Mouse (Mus musculus): ENCODE results near the gene Platr17. TPM values are rescaled to one million over a fixed set of nuclear protein-coding genes. Genes with fewer than 3 reads are reported as not detected.
"Not testable (repeated sequence)": the region's sequence is repeated elsewhere in the genome, so short reads cannot be mapped to it uniquely, and the experiment has no call there.

Gene Platr17
- polyA plus RNA-seq, 1 experiment from 2014 or later = 0.18 TPM

DNA sequence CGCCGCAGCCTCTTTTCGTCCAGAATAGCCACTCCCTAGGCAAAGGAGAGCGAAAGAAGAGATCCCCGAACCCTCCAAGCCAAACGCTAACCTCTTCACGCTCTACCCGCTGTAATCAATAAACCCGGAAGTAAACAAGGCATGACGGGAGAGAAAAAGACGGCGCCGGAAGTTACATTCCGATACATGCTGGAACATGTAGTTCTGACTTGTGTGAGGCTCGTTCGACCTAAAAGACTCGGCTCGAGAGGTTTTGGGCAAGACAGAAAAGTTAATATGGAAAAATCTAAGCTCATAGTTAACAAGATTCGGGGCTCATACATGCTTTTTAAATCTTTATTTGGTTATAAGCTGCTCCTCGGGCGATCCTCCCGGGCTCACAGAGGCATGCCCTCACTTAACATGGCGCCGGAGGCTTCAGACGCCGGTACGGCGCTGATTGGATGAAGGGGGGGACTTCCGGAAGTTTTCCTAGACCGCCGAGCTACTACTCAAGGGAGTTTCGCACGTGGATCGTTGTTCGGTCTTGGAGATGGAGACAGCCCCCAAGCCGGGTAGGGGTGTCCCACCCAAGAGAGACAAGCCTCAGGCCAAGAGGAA lies 35.4 kb downstream of the Platr17 start, which contains the start of the genes Pfdn6 and Wdr46:
Pfdn6 (minus strand) TSS at position 138 of the 600 bp plus-strand sequence.
Wdr46 (plus strand) TSS at position 455 of the 600 bp plus-strand sequence.
- H3K27ac ChIP-seq = peak within 1 kb of the TSS; percentile 18; the same call in 1 of the 2 replicates
- no peaks in the 10 kb centered on the region for H3K9me3 ChIP-seq
- H3K4me3 ChIP-seq (replicated peaks) = peak within 1 kb of the TSS; percentile 83
- WGBS = under 1% methylated on average over 36 of the region's 36 CpGs
- peak within 1 kb of the TSS; percentile 93 for H3K4me2 ChIP-seq (replicated peaks)
- H3K9ac ChIP-seq = peak within 1 kb of the TSS; percentile 77
- H3K27me3 ChIP-seq (replicated peaks) = no peaks in the 10 kb centered on the region
- H3K36me3 ChIP-seq = peaks cover 26% of the 10 kb centered on the region
- H3K4me1 ChIP-seq (replicated peaks) = peaks cover 22% of the 10 kb centered on the region
- ATAC-seq = peak; percentile 94

DNA sequence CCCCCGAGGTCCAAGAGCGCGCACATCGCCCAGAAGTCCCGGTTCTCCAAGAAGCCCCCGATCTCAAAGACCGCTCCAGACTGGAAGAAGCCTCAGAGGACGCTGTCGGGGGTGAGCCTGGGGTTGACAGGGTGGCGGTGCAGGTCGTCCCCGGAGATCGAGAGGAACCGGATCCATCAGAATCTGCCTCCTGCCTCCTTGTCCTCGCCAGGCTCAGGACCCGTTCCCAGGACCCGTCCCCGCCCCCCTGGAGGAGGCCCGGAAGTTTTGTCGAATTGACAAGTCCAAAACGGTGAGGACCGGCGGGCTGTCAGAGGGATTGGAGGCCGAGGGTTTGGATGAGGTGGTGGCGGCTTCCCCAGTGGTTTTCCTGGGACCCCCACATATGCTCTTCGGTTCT lies 36.0 kb downstream of the Platr17 start:
- Histone ChIP-seq H3K4me3 (replicated peaks) (peak overlapping the region; percentile 83), H3K9me3 (no peaks in the 10 kb centered on the region), H3K9ac (peak overlapping the region; percentile 69), H3K36me3 (peaks cover 28% of the 10 kb centered on the region), H3K4me1 (replicated peaks) (peaks cover 22% of the 10 kb centered on the region), H3K27ac (no peak overlapping the region), H3K27me3 (replicated peaks) (no peaks in the 10 kb centered on the region), H3K4me2 (replicated peaks) (peak overlapping the region; percentile 93)
- 1% methylated on average over 26 of the region's 26 CpGs for WGBS
- ATAC-seq = peak; percentile 12; the same call in 1 of the 2 replicates

DNA sequence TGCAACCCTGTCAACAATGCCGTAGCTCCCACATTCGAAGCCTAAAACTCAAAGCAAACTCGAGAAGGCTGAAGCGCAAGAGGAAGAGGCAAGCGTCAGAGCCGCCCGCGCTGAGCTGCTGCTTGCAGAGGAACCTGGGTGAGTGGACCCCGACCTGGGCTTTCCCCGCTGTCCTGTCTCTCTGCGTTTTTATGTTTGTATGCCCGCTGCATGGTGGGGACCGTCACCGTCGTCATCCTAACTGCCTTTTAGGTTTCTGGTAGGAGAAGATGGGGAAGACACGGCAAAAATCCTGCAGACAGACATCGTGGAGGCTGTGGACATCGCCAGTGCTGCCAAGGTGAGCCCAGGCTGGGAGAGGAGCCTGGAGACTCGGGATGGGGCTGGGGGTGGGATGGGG lies 36.4 kb downstream of the Platr17 start:
- peaks cover 28% of the 10 kb centered on the region for H3K36me3 ChIP-seq
- H3K9me3 ChIP-seq = no peaks in the 10 kb centered on the region
- H3K9ac ChIP-seq = peak overlapping the region; percentile 69
- H3K27me3 ChIP-seq (replicated peaks) = no peaks in the 10 kb centered on the region
- H3K27ac ChIP-seq = no peak overlapping the region
- H3K4me2 ChIP-seq (replicated peaks) = peak overlapping the region; percentile 93
- 53% methylated on average over 19 of the region's 19 CpGs for WGBS
- no peak for ATAC-seq
- H3K4me1 ChIP-seq (replicated peaks) = peaks cover 22% of the 10 kb centered on the region
- H3K4me3 ChIP-seq (replicated peaks) = peak overlapping the region; percentile 83

DNA sequence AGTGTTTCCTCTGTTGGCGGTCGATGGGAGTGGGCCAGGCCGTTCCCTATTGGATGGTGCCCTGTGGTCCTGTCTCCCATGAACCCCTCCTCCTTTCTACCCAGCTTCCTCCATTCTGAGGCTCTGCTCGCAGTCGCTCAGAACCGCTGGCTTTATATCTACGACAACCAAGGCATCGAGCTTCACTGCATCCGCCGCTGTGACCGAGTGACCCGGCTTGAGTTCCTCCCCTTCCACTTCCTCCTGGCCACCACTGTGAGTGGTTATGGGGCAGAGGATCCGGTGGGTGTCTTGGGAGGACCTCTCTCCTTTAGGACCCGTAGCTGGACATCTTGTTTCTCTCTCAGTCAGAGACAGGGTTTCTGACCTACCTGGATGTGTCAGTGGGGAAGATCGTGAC lies 38.5 kb downstream of the Platr17 start:
- H3K36me3 ChIP-seq = peaks cover 19% of the 10 kb centered on the region; the same call in 1 of the 2 replicates
- no peak overlapping the region for H3K27ac ChIP-seq
- no peak overlapping the region for H3K9ac ChIP-seq
- H3K4me3 ChIP-seq (replicated peaks) = no peak overlapping the region
- 94% methylated on average over 15 of the region's 15 CpGs for WGBS
- no peaks in the 10 kb centered on the region for H3K9me3 ChIP-seq
- no peaks in the 10 kb centered on the region for H3K27me3 ChIP-seq (replicated peaks)
- no peak overlapping the region for H3K4me2 ChIP-seq (replicated peaks)
- H3K4me1 ChIP-seq (replicated peaks) = peaks cover 25% of the 10 kb centered on the region
- ATAC-seq = no peak

DNA sequence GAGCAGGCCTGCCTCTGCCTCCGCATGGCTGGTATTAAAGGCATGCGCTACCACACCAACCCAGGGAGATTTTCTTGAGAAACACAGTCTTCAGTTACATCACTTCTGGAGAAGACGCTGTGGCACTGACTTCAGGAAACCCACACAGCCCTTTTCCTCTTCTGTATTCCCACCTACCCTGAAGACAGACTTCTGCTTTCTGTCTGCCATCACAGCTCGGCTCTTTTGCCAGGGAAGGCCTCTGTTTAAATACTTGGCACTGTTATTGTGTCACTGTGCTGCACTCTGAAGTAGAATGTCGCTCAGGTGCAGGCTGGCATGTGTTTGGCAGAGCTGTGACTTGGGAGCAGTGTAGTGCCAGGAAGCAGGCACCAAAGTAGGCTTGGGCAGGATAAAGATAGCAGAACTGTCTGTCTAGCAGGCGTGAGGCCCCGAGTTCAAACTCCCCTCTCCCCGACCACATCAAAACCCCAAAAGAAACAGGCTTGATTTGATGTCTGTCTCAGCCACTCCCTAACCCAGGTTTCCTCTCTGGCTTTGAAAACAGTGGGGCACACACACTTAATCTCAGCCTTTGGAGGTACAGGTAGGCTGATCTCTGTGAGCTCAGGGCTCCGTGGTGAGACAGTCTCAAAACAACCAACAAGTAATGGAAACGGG lies 42.6 kb downstream of the Platr17 start:
- WGBS = 92% methylated on average over 10 of the region's 10 CpGs
- Histone ChIP-seq H3K27ac (no peak overlapping the region), H3K4me1 (replicated peaks) (peaks cover 33% of the 10 kb centered on the region), H3K27me3 (replicated peaks) (no peaks in the 10 kb centered on the region), H3K9me3 (no peaks in the 10 kb centered on the region), H3K4me3 (replicated peaks) (no peak overlapping the region), H3K9ac (no peak overlapping the region), H3K4me2 (replicated peaks) (no peak overlapping the region), H3K36me3 (peaks cover 19% of the 10 kb centered on the region; the same call in 1 of the 2 replicates)
- no peak for ATAC-seq

- Histone ChIP-seq H3K9ac (peak overlapping the region; percentile 21; the same call in 1 of the 2 replicates), H3K4me3 (replicated peaks) (no peak overlapping the region), H3K27ac (peak overlapping the region; percentile 70), H3K36me3 (peaks cover 22% of the 10 kb centered on the region), H3K4me1 (replicated peaks) (peaks cover 40% of the 10 kb centered on the region), H3K27me3 (replicated peaks) (no peaks in the 10 kb centered on the region), H3K9me3 (no peaks in the 10 kb centered on the region), H3K4me2 (replicated peaks) (peak overlapping the region; percentile 91)
- no peak for ATAC-seq
- 86% methylated on average over 22 of the region's 22 CpGs for WGBS
Observed at GRCm38 (mm10) chr17:33948090-33948904, 43.4 kb downstream of the Platr17 start.

GRCm38 (mm10) chr17:33948905-33949537 lies 44.1 kb downstream of the Platr17 start:
- peak; percentile 67 for ATAC-seq
- Histone ChIP-seq H3K4me2 (replicated peaks) (peak overlapping the region; percentile 91), H3K27ac (peak overlapping the region; percentile 70), H3K9me3 (no peaks in the 10 kb centered on the region), H3K36me3 (peaks cover 22% of the 10 kb centered on the region), H3K27me3 (replicated peaks) (no peaks in the 10 kb centered on the region), H3K9ac (peak overlapping the region; percentile 21; the same call in 1 of the 2 replicates), H3K4me3 (replicated peaks) (0 out of 2 replicates have a peak overlapping the region, but pooled peaks have one; percentile 1), H3K4me1 (replicated peaks) (peaks cover 46% of the 10 kb centered on the region)
- 69% methylated on average over 19 of the region's 19 CpGs for WGBS

DNA sequence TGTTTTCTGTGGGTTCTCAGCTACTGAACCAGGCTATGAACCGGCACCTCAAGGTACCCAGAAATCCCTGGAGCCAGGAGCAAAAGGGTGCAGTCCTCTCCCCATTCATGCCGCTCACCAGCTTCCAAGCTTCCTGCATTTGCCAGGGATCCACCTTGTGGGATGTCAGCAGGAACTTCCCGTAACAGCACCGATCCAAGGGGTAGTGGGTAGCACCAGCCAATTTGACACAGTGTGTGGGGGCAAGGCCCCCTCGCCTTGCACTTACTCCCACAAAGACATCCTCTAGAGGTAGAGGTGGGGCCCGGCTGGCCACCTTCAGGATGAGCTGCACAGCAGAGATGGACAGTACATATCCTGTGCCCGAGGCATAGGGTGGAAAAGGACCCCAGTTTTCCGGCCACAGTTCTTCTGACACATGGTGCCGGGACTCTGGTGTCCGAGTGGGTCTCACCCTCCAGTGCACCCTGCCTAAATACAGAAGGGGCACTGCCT lies 45.2 kb downstream of the Platr17 start:
- WGBS = 77% methylated on average over 10 of the region's 10 CpGs
- Histone ChIP-seq H3K27ac (peak overlapping the region; percentile 96), H3K27me3 (replicated peaks) (no peaks in the 10 kb centered on the region), H3K4me1 (replicated peaks) (peaks cover 52% of the 10 kb centered on the region), H3K36me3 (peaks cover 16% of the 10 kb centered on the region), H3K4me3 (replicated peaks) (peak overlapping the region; percentile 52), H3K9me3 (no peaks in the 10 kb centered on the region), H3K9ac (peak overlapping the region; percentile 59), H3K4me2 (replicated peaks) (peak overlapping the region; percentile 91)
- no peak for ATAC-seq

DNA sequence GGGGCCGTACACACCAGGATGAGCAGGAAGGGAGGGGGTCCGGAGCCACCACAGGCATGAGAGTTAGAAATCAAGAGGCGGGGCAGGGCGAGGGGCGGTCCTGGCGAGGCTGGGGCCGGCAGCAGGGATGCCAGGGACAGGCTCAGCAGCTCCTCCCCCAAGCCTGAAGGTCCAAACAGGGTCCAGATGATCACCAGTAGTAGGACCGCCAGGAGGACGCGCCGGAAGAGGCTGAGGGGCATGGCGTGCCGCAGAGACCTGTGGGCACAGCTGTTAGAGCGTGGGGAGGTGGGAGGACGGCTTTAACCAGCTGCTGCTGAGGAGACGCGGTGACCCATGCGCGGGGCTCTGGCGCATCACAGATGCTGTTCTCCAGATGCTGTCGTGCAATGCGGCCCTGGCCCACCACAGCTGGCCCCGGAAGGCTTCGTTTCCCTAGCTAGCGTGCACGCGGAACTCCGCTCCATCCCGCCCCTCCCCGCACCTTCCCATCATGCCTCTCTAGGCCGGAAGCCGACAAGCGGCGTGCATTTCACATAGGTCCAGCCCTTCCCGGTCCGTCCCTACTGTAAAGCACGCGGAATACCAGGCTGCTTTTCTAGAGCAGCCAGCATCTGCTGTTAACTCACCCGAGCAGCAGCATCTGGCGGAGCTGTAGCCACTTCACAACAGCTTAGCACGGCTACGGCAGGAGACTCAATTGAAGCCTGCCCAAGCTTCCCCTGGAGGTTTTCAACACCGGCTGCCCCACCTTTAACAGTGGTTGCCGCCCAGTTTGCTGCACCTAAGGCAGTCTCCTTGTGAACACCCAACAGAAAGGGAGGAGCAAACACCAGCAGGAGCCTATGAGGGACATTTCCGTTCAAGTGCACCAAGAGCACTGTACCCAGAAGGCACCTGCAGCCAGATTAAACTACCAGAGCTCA lies 46.3 kb downstream of the Platr17 start, which contains the start of gene B3galt4:
B3galt4 (minus strand) TSS at position 468 of the 926 bp plus-strand sequence.
- peaks cover 13% of the 10 kb centered on the region for H3K36me3 ChIP-seq
- no peaks in the 10 kb centered on the region for H3K9me3 ChIP-seq
- peaks cover 52% of the 10 kb centered on the region for H3K4me1 ChIP-seq (replicated peaks)
- peak within 1 kb of the TSS; percentile 96 for H3K27ac ChIP-seq
- peak within 1 kb of the TSS; percentile 52 for H3K4me3 ChIP-seq (replicated peaks)
- H3K27me3 ChIP-seq (replicated peaks) = no peaks in the 10 kb centered on the region
- peak within 1 kb of the TSS; percentile 91 for H3K4me2 ChIP-seq (replicated peaks)
- H3K9ac ChIP-seq = peak within 1 kb of the TSS; percentile 59
- 1% methylated on average over 45 of the region's 45 CpGs for WGBS
- peak; percentile 79 for ATAC-seq

DNA sequence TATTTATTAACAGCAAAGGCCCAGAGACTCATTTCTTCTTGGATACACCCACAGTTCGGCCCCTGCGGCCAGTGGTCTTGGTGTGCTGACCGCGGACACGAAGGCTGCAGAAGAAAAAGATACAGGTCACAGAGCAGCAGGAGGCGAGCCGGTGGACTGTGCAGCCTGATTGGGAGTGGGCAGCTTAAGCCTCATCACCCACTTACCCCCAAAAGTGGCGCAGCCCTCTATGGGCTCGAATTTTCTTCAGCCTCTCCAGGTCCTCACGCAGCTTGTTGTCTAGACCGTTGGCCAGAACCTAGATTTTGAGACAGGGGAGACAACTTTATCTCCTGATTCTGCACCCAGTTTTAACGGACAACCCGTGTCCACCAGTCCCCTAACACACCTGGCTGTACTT lies 47.1 kb downstream of the Platr17 start:
- H3K4me1 ChIP-seq (replicated peaks) = peaks cover 52% of the 10 kb centered on the region
- 71% methylated on average over 13 of the region's 13 CpGs for WGBS
- not testable (repeated sequence) for H3K27me3 ChIP-seq (replicated peaks); H3K9me3 ChIP-seq; ATAC-seq; H3K4me3 ChIP-seq (replicated peaks)
- peak overlapping the region; percentile 91 for H3K4me2 ChIP-seq (replicated peaks)
- peaks cover 13% of the 10 kb centered on the region for H3K36me3 ChIP-seq
- H3K9ac ChIP-seq = peak overlapping the region; percentile 59
- 0 out of 2 replicates have a peak overlapping the region, but pooled peaks have one; percentile 96 for H3K27ac ChIP-seq

All from intestine, embryonic 15.5 days (tissue).